Mouse (Mus musculus): ENCODE measurements around the gene Snca.

DNA sequence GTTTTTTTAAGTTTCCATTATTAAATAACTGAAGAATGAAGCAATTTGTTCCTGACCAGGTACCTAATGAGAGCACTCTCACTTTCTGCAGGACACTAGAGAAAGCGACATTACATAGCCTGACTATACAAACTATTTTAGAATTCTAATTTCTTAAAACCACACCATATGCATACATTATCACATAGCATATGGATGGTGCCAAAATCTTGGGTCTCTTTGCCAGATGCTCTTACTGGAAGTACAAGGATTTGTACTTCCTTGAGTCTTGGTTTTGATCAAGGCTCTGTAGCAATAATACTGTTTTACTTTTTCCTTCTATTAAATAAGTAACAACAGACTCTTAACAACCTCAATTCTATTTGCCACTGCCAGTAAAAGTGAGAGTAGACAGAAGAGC lies 31.4 kb downstream of the Snca start:
- TF ChIP-seq EP300 (optimal IDR thresholded peaks at IDR 0.05) (no peak), CTCF (IDR thresholded peaks at IDR 0.05; ENCODE audit: low read depth) (no peak)

All from stomach, postnatal 0 days (tissue).